Mouse (Mus musculus): ENCODE measurements around the gene Aurka.

Gene Aurka

DNA sequence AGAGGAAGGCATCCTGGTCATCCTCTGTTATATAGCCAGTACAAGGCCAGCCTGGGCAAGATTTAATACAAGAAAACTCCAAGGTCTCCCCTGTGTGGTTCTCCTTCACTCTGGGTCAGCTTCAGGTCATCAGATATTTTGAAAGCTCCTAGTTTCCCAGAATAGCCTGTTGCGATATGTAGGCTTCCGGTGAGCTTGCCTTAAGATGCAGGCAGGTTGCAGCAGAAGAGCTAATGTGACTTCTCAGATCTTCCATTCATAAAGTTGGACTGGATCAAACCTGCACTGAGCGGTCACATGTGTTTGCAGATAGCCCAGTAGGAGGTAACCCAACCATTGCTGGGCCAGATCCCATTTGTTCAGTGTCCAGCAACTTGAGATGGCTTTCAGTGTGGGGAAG, 14.4 kb upstream of the Aurka start:
- in situ Hi-C loops (cut with MboI; ENCODE audit: unreplicated experiment in 2 of 2): loop anchor here (5.0 to 25.0 kb wide), 4 partner anchors 58 to 653 kb away; partner anchors contain the start of genes Spo11 (in 2 of the 2) and Rtf2 (in 1 of the 2)

DNA sequence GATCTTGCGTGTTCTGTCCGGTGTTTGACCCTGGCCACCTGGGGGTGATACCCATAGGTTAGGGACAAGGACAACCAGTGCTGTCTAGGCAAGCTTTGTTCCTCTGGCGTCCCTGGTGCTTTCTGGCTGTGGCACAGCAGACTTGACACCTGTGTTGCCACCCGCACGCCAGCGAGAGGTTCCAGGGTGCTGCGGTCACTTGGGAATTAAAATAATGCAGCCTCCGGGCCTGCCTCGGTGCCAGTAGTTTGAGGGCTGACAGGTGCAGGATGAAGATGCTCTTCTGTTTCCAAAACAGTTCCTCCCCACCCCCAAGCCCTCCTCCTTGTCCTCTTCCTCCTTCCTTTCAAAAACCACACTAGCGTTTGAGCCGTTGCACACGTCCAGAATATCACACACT, 11.6 kb upstream of the Aurka start:
- in situ Hi-C loops (cut with MboI; ENCODE audit: unreplicated experiment in 2 of 2): loop anchor here (5.0 to 25.0 kb wide), 4 partner anchors 60 to 655 kb away; partner anchors contain the start of genes Spo11 (in 2 of the 2) and Rtf2 (in 1 of the 2)

DNA sequence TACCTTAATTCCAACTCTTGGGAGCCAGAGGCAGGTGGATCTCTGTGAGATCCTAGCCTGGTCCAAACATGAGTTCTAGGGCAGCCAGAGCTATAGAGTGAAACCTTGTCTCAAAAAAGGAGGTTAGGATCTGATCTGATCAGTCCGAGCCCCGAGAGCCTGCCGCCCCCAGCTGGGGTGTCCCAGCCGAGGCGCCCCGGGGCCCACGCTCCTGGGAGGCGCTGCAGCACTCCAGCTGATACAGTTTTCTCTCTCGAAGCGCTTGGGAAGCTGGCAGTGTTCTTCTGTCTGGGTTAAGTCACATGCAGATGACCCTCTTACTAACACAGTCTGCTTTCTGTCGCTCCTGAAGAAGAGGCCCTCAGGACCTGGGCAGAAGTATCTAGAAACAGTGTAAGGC, 11.0 kb upstream of the Aurka start:
- in situ Hi-C loops (cut with MboI; ENCODE audit: unreplicated experiment in 2 of 2): loop anchor here (5.0 to 25.0 kb wide), 4 partner anchors 61 to 656 kb away; partner anchors contain the start of genes Spo11 (in 2 of the 2) and Rtf2 (in 1 of the 2)

DNA sequence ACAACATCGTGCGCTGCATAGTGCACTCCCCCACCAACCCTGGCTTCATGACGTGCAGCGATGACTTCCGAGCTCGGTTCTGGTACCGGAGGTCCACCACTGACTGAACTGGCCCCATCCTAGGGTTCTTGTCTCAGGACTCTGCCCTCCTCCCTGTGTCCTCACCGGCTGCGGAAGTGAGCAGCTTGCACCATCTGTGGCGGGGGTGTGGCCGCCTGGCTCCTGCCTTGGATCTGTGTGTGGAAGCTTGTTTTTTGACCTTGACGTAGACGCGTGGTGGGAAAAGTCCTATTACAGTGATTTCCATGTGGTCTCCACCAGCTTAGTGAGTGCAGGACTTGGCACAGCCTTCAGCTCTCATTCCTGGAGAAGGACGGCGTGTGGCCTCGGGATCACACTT, 10.2 kb upstream of the Aurka start:
- in situ Hi-C loops (cut with MboI; ENCODE audit: unreplicated experiment in 2 of 2): loop anchor here (5.0 to 25.0 kb wide), 4 partner anchors 62 to 657 kb away; partner anchors contain the start of genes Spo11 (in 2 of the 2) and Rtf2 (in 1 of the 2)

DNA sequence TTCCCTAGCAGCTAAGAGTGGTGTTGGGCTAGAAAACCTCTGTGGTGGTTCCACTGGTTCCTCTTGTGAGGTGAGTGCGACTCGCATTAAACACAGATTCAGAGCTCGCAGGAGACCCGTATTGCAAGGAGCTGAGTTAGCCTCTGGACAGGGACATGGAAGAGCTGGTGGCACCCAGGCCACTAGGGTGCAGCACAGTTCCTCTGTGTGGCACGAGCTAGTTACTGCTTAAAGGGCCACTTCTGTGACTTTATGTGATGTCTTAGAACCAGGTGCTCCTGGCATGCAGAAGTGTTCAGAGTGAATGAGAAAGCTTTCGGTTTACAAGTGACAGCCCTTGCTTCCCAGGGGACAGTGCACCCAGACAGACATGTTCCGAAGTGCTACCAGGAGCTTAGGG, 8.0 kb upstream of the Aurka start:
- in situ Hi-C loops (cut with MboI; ENCODE audit: unreplicated experiment in 2 of 2): loop anchor here in 1 of 2 experiments (5.0 to 25.0 kb wide), 2 partner anchors 69 to 659 kb away; no protein-coding TSS in a partner anchor

DNA sequence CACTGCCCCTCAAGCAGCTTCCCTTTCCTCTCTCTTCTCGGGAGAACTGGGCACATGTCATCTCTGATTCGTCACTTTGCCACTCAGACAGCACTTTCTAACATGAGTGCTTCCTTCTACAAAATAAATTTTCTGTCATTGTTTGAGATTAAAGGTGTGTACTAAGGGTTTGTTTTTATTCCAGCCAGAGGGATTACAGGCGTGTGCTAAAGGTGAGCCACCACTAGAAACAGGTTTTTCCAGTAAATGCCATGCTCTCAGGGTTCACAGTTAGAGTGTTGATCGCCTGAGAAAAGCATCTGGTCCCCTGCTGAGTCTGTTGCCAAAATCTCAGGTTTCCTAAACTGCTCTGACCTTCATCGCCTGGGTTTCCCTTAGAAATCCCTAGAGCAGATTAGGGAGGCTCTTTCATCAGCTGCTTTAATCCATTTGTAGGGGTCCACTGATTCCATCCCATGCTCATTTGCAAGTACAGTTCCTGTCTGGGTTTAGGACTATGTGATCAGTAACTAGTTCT, 6.7 kb upstream of the Aurka start:
- in situ Hi-C loops (cut with MboI; ENCODE audit: unreplicated experiment in 2 of 2): loop anchor here in 1 of 2 experiments (5.0 to 25.0 kb wide), 2 partner anchors 70 to 660 kb away; no protein-coding TSS in a partner anchor

DNA sequence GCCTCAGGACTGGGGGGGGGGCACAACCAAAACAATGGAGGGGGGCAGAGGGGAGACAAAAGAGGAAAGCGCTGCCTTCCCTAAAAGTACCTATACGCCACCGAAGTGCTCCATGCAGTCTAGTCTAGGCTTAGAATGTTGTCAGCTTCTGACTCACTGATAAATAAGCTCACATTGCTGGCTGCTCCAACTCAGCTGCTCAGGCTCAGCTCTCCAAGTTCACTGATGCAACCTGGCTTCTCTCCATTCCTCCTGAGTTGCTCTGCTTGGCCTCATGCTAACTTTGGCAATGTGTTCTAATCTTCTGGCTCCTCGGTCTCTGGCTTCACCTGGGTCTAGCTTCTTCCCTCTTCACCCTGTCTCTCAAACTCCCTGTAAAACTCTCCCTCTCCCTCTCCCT, 6.2 kb upstream of the Aurka start:
- in situ Hi-C loops (cut with MboI; ENCODE audit: unreplicated experiment in 2 of 2): loop anchor here in 1 of 2 experiments (5.0 to 25.0 kb wide), 2 partner anchors 71 to 661 kb away; no protein-coding TSS in a partner anchor

DNA sequence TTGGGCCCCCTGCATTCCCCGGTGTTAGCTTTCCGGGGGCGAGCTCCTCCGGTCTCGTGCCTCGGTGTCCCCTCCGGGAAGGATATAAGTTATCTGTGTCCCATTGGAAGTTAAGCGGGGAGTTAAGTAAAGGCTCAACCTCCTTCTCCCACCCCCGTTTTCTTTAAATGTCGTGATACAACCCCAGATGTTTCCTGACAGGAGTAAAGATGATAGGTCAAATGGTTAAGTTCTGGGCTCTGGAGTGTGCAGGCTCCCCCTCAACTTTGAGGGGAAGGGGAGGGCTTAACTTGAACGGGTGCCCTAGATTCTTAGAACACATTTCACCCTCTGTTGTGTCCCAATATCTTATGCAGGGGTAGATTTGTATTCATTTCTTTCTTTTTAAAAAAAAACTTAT, 923 bp upstream of the Aurka start:
- in situ Hi-C loops (cut with MboI; ENCODE audit: unreplicated experiment in 2 of 2): loop anchor here in 1 of 2 experiments (25.0 kb wide), 1 partner anchor 1291 kb away; the partner anchor contains the start of gene Rab22a

DNA sequence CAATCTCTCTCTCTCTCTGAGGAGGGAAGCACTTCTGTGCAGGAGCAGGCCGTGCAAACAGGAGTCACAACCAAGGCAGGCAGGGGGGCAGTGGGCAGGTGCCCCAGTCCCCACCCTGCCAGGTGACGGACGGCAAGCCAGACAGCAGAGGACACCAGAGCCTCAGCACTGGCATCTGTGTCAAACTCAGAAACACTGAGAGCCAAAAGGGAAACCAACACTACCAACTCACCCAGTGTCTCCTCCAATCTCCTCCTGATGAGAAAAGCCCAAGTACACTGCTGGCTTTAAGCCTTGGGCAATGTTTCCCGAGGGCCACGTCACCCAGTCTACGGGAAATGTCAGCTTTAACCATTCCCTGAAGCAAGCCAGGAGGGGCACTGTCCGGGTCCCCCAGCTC, 7.2 kb downstream of the Aurka start:
- in situ Hi-C loops (cut with MboI; ENCODE audit: unreplicated experiment in 2 of 2): loop anchor here in 1 of 2 experiments (25.0 kb wide), 1 partner anchor 1299 kb away; the partner anchor contains the start of gene Rab22a

DNA sequence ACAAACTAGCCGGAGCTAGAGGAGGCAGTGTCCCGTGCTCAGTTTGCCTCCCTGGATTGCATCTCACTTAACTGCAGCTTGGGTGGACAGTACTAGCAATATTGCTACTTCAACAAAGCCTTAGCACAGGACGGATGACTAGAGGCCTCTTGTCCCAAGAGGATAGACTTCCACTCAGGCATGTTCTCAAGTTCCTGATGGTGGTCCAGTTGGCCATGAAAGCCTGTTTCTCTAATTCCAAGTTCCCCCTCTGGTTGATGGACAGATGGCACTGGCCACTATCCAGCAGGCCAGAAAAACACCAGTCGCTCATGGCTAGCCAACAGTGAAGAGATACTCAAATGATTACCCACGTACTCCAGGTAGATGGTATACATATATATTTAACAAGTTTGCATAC, 14.5 kb downstream of the Aurka start:
- in situ Hi-C loops (cut with MboI; ENCODE audit: unreplicated experiment in 2 of 2): loop anchor here in 1 of 2 experiments (25.0 kb wide), 1 partner anchor 1306 kb away; the partner anchor contains the start of gene Rab22a

DNA sequence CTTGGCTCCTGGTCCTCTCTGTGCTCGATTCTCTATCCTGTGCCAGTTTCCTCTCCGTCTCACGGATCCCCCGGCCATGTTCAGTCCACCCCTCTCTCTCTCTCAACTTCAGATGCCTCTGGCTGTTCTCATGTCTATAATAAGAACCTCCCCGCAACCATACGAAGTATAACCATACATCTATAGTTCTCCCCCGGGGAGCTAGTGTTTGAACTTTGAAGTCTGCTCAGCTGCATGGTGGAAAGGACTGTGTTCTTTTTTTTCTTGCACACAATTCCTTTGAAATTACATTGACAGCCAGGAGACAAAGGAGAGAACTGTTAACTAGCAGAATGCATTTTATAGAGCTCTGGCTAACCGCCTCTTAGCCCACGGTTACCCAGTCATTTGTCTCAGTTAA, 15.6 kb downstream of the Aurka start:
- in situ Hi-C loops (cut with MboI; ENCODE audit: unreplicated experiment in 2 of 2): loop anchor here in 1 of 2 experiments (25.0 kb wide), 1 partner anchor 1308 kb away; the partner anchor contains the start of gene Rab22a

DNA sequence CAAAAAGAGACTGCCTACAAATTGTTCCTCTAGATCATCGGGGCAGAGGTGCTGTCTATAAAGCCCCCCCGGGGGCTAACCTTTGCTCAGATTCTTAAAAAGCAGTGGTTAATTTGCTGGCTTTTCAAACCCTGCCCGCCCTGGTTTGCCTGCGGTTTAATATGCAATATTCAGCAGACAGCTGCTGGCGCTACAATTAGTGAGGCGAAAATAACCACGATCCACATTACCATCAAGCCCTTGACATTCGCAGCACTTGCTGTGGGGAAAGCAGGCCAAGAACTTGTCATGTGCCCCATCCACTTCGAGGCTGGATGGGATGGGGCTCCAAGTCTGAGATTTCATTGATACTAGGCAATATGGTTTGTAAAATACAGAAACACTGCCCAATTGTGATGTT, 17.1 kb downstream of the Aurka start:
- in situ Hi-C loops (cut with MboI; ENCODE audit: unreplicated experiment in 2 of 2): loop anchor here in 1 of 2 experiments (25.0 kb wide), 1 partner anchor 1309 kb away; the partner anchor contains the start of gene Rab22a

DNA sequence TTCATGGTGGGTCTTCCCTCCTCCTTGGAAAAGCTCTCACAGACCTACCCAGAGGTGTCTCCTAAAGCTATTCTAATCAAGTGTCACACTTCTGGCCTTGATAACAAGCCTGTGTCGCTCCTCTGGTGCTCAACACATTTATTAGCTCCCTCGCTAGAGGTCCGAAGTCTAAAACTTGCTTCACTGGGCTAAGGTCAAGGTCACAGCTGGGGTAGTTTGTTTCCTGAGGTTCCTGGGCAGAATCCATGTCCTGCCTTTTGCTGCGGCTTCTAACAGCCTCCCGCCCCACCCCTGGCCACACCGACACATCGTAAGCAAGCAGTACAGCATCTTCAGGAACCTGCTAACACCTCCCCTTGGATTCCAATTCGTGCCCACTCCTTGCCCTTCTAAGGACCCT, 19.6 kb downstream of the Aurka start:
- in situ Hi-C loops (cut with MboI; ENCODE audit: unreplicated experiment in 2 of 2): loop anchor here in 1 of 2 experiments (25.0 kb wide), 1 partner anchor 1312 kb away; the partner anchor contains the start of gene Rab22a

DNA sequence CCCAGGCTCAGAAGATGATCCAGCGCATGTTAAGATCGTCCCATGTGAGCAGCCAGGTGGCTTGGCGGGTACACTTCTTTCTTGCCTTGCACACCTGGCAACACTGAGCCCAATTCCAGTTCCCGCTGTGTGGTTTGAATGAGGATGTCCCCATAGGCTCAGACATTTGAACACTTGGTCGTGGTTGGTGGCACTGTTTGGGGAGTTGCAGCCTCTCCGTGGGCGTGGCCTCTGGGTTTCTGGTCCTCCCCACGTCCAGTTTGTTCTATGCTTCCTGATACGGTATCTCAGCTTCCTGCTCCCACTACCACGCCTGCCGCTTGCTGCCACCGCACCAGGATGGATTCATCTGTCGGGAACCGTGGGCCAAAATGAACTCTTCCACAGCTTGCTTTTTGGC, 20.6 kb downstream of the Aurka start:
- in situ Hi-C loops (cut with MboI; ENCODE audit: unreplicated experiment in 2 of 2): loop anchor here (10.0 to 25.0 kb wide), 5 partner anchors 463 to 1837 kb away; partner anchors contain the start of genes Rab22a (in 2 of the 2) and Stx16 (in 2 of the 2)

DNA sequence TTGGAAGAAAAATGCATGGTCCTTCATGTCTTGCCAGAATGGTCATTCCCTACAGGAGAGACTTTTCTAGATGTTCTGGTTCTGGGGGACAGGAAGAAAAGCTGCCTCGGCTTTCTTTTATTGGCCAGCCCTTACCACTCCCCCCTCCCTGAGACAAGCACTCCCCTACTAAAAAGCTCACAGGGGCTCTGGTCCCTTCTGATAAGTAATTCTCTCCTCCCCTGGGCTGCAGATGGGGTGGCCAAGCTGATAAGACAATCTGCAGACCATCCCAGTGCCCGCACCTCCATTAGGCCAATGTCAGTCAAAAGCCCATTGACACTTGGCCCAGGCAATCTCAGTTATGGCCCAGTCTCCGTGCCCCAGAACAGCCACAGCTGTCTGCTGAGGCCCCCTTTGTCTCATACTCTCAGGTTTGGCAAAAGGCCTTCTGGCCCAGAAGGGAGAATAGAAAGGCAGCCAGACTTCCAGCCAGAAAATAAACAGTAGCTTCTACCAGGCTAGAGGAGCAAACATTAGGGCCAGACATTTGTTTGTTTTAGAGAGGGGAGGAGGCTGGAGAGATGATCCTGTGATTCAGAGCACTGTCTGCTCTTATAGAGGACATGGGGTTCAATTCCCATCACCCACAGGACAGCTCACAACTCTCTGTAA, 21.9 kb downstream of the Aurka start:
- in situ Hi-C loops (cut with MboI; ENCODE audit: unreplicated experiment in 2 of 2): loop anchor here (10.0 to 25.0 kb wide), 5 partner anchors 464 to 1836 kb away; partner anchors contain the start of genes Stx16 (in 2 of the 2) and Rab22a (in 1 of the 2)

DNA sequence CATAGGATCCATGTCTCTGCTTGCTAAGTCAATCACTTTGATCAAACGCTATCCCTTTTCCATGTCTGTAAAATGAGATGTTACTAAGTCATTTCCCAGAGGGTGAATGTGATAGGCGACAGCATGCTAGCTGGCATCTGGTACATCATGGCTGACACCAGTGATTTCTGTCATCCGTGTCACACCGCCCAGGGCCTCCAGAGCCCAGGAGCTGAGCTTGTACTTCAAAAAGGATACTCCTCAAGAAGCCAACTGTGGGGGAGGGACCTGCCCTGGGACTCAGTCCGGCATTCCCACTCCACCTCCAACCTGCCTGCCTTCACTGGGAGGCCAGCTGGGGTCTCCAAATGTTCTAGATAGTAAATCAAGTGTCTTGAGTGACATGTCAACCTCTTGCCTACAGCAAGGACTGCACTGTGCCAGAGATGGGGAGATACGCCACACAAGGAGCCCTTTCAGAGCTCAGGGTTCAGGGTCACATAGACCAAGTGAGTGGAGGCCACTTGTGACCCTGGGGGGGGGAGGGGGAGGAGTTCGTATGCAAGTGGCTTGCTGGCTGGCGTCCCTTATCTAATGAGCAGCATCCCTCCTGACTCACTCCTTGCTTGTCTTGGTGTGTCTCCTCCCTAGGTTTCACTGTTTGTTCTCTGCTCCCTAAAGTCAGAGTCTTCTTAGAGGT, 23.3 kb downstream of the Aurka start:
- in situ Hi-C loops (cut with MboI; ENCODE audit: unreplicated experiment in 2 of 2): loop anchor here (10.0 to 25.0 kb wide), 5 partner anchors 465 to 1835 kb away; partner anchors contain the start of genes Stx16 (in 2 of the 2) and Rab22a (in 1 of the 2)

DNA sequence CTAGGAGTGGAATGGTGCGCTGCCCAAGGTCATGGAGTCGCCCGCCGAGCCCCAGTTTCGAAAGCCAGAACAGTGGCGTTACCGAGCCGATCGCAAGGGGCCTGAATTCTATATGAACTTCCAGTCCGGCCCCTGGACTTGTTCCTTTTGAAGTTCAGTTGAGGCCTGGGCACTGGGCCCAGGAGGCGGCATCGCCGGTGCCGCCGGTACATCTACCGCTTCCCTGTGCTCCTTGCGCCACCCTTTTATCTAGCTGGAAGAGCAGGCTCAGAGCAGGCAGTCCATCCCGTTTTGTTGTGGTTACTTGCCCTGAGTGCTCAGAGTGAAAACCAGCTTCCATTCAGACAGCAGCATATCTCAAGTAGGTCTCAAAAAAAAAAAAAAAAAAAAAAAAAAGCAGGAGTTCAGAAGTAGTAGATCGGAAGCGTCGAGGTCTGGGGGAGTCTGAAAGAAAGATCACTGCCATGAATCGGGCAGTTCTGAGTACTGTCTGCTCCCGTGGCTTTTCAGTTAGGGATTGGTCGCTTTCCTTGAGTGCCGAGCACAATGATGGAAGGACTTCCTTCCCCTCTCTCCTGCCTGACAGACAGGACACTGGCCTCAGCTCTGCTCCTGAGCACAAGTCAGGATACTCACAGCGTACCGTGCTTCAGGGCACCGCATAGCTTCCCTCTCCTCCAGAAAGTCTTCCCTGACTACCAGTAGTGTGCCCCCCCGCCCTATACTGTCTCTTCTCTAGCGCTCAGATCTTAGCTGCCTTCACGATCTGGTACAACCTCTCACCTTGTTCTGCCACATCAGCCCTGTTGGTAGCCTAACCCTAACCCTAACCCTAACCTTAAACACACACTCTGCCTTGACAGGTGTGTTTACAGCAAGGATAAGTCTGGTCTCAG, 24.1 kb downstream of the Aurka start:
- in situ Hi-C loops (cut with MboI; ENCODE audit: unreplicated experiment in 2 of 2): loop anchor here (10.0 to 25.0 kb wide), 5 partner anchors 466 to 1834 kb away; partner anchors contain the start of genes Stx16 (in 2 of the 2) and Rab22a (in 1 of the 2)

DNA sequence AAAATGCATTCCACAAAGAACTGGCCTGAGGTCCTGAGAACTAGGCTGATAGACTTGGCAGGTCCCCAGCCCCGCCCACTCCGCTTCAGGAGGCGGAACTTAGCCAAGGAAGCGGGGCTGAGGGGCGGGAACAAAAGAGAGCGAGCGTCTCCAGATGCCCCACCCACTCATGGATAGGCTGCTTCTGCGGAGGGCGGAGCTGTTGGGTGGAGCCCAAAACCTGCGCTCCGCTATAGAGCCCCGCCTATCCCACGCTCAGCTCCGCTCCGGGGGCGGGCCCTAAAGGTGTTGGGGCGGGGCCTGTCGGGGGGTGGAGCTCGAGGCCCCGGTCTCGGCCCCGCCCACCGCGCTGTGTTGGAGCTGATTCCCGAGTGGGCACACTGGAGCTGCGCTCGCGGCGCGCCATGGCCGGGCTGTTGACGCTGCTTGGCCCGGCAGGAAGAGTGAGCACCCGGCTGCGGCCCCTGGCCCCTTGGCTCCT, 25.0 kb downstream of the Aurka start, which contains the start of gene Fam210b:
Fam210b (plus strand) TSS at position 308 of the 481 bp plus-strand sequence.
- in situ Hi-C loops (cut with MboI; ENCODE audit: unreplicated experiment in 2 of 2): loop anchor here (10.0 to 25.0 kb wide), 5 partner anchors 467 to 1833 kb away; partner anchors contain the start of genes Stx16 (in 2 of the 2) and Rab22a (in 1 of the 2)

DNA sequence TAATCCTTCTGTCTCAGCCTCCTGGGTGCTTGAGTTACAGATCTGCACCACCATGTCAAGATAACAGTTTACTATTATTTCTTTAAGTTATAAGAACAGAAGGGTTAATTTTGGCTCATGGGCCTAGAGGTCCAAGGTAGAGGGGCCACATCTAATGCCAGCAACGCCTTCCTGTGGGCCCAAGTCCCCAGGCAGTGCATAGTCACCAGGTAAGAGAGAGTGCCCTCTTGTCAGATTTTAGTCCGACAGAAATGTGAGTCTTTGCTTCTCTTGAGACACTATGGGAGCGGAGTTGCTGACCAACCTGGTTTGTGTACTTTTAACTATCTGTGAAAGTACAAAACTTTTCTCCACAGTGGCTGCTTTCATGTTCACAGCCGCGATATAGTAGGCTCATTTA, 25.7 kb downstream of the Aurka start:
- in situ Hi-C loops (cut with MboI; ENCODE audit: unreplicated experiment in 2 of 2): loop anchor here (10.0 to 25.0 kb wide), 5 partner anchors 468 to 1832 kb away; partner anchors contain the start of genes Stx16 (in 2 of the 2) and Rab22a (in 1 of the 2)
